Mouse (Mus musculus) limb, embryonic 14.5 days (tissue): ENCODE measurements around the gene Drosha. TPM values are rescaled to one million over a fixed set of nuclear protein-coding genes. Genes with fewer than 3 reads are reported as not detected.
"Not testable (repeated sequence)": the region's sequence is repeated elsewhere in the genome, so short reads cannot be mapped to it uniquely, and the experiment has no call there.

Experiments used
- ATAC-seq: fragments of 200-750 bp; cut with Nextera tagmentation; 2 replicates; pipeline ENCODE4 v1.8.0; 2017; ENCODE audit warnings: low read depth, moderate number of reproducible peaks, moderate TSS enrichment; ENCODE audit not compliant: low FRiP score
- DNase-seq: peaks from one replicate; pipeline ENCODE4 v3.0.0-alpha.2; 2015; ENCODE audit warnings: low spot score
- H3K27ac ChIP-seq: fragments of 300-500 bp; sonication (generic); replicated peaks from 2 replicates; pipeline ENCODE4 v1.5.1; 2014; ENCODE audit warnings: low read depth, mild to moderate bottlenecking, low read length, moderate library complexity, mixed read lengths
- H3K27me3 ChIP-seq: fragments of 300-500 bp; sonication (generic); 2 replicates; pipeline ENCODE4 v1.6.1; 2014; ENCODE audit warnings: low read length, mixed read lengths; ENCODE audit not compliant: control insufficient read depth, insufficient read depth
- H3K36me3 ChIP-seq: fragments of 300-500 bp; sonication (generic); 2 replicates; pipeline ENCODE4 v1.6.1; 2014; ENCODE audit warnings: mild to moderate bottlenecking, low read length, moderate library complexity, mixed read lengths; ENCODE audit not compliant: control insufficient read depth, insufficient read depth
- H3K4me1 ChIP-seq: fragments of 300-500 bp; sonication (generic); 2 replicates; pipeline ENCODE4 v1.6.1; 2014; ENCODE audit warnings: antibody characterized with exemption, low read length, mixed read lengths; ENCODE audit not compliant: control insufficient read depth, insufficient read depth
- H3K4me2 ChIP-seq: fragments of 300-500 bp; sonication (generic); replicated peaks from 2 replicates; pipeline ENCODE4 v1.6.1; 2014; ENCODE audit warnings: low read depth, mild to moderate bottlenecking, low read length, moderate library complexity; ENCODE audit not compliant: severe bottlenecking
- H3K4me3 ChIP-seq: fragments of 300-500 bp; sonication (generic); replicated peaks from 2 replicates; pipeline ENCODE4 v1.5.1; 2014; ENCODE audit warnings: low read length
- H3K9ac ChIP-seq: fragments of 300-500 bp; sonication (generic); 2 replicates; pipeline ENCODE4 v1.6.1; 2014; ENCODE audit warnings: mild to moderate bottlenecking, low read depth, low read length, moderate library complexity; ENCODE audit not compliant: severe bottlenecking
- H3K9me3 ChIP-seq: fragments of 300-500 bp; sonication (generic); 2 replicates; pipeline ENCODE4 v1.6.1; 2016; ENCODE audit warnings: low read length; ENCODE audit not compliant: control insufficient read depth
- POLR2A ChIP-seq: fragments of 200-500 bp; IDR thresholded peaks from 2 replicates; pipeline ENCODE4 v1.8.0; 2012; ENCODE audit warnings: inconsistent platforms, mild to moderate bottlenecking, moderate library complexity, borderline replicate concordance; ENCODE audit not compliant: insufficient read depth, insufficient read length; ENCODE audit errors: extremely low read depth
- WGBS: fragments of 180-500 bp; shearing (Covaris S2); extraction: QIAGEN DNeasy Blood & Tissue Kit; methylation state at CpG from one replicate; pipeline ENCODE4 v1.1.7; 2014; 5-methylcytosine and 5-hydroxymethylcytosine counted together
- polyA plus RNA-seq, 2 experiments: library from polyadenylated mRNA; depleted of rRNA in 1 of 2; stranded (reverse) in 1 of 2; unstranded in 1 of 2; fragments of >200 nt; fragmentation: Nextera tagmentation in 1 of 2; extraction: Ambion mirVana in 1 of 2; gene quantifications; 2 replicates each; pipeline versions ENCODE4 v1.2.1 to v1.2.3; 2012 to 2014

Drosha gene
- polyA plus RNA-seq, 2 experiments, result 34.3 to 39.0 TPM

DNA sequence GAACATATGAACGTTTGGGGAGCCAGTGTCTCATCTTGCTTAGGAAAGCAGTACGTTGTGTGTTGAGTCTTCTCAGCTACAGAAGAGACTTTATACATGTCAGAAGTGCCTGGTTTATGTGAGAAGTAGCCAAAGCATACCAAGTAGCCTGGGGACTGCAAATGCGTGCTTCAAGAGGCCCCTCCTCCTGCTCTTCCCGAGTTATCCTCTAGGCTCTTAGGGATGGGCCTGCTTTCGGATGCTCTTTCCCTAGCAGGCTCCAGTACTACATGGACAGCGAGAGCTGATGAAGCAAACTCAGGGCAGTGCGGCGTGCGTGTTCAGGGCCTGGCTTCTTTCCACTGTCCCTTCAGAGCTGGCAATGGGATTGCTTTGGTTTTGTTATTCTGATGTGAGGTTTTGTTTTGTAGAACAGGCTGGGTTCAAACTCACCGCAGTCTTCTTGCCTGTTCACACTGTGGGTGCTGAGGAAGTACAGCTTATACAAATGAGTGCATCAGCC lies 91.8 kb downstream of the Drosha start:
- 88% methylated on average over 10 of the region's 10 CpGs for WGBS
- H3K4me3 ChIP-seq, result no peak overlapping the region
- peaks cover 75% of the 10 kb centered on the region for H3K36me3 ChIP-seq
- H3K27me3 ChIP-seq, result no peaks in the 10 kb centered on the region
- no peaks in the 10 kb centered on the region for H3K4me1 ChIP-seq
- ATAC-seq, result no peak
- no peak for DNase-seq
- H3K27ac ChIP-seq, result no peak overlapping the region
- no peak overlapping the region for H3K4me2 ChIP-seq
- H3K9me3 ChIP-seq, result no peaks in the 10 kb centered on the region
- H3K9ac ChIP-seq, result no peak overlapping the region
- TF ChIP-seq POLR2A, result no peak

DNA sequence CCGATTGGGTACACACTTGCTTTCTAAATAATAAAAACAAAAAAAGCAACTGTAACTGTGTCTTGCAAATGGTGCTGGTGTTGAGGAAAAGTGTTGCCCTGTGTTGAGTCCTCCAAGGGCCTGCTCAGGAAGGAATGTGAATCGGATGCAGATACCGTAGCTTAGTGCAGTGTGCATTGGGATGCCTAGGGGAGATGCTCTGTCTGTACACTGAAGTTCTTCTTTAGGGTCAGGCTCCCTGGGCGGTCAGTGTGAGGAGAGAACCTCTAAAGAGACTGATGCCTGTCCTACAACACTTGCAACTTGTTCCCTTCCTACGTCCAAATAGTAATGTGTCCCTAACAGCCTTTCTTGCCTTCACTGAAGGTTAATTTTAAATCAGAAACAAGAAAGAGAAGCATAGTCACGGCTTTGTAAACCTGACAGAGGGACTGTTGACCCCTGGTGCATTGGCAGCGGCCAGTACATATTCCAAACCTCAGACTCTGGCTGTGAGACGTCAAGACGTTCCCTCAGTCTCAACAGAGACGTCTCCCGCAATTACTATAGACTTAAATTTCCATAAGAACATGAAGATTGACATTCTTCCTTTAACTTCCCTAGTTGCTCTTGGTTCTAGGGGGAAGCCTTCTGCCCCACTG lies 94.8 kb downstream of the Drosha start:
- H3K9me3 ChIP-seq, H3K4me1 ChIP-seq, H3K27ac ChIP-seq, DNase-seq, H3K4me3 ChIP-seq, H3K9ac ChIP-seq, H3K4me2 ChIP-seq, ATAC-seq, H3K27me3 ChIP-seq: not testable (repeated sequence)
- peaks cover 79% of the 10 kb centered on the region for H3K36me3 ChIP-seq
- WGBS, result 94% methylated on average over 11 of the region's 11 CpGs

DNA sequence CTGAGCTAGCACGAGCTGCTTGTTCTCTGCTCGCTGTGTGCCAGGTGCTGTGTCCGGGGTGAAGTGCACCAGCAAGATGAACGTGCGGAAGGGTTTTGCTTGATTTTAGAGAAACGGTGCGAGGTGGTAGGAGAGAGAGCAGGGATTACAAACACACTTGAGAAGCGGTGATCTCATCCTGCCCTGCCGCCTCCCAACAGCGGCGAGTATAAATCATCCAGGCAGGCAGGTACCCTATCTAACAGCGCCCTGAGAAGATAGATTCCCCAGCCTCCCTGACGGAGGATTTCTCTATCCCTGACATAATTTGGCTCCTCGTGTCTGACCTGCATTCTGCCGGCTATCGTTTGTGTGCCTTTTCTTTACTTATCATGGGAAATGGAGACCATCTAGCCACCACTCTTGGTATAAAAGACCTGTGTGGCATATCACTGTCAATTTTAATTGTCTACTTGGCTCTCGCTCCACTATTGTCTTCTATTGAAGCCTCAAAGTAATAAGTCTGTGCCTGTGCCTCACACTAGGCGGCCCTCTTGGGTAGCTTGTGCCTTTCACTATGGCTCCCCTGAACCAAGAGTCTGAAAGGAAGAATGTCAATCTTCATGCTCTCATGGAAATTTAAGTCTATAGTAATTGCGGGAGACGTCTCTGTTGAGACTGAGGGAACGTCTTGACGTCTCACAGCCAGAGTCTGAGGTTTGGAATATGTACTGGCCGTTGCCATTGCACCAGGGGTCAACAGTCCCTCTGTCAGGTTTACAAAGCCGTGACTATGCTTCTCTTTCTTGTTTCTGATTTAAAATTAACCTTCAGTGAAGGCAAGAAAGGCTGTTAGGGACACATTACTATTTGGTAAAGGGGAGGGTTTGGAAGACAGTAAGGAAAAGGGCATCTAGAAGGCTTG lies 95.6 kb downstream of the Drosha start:
- no peak for TF ChIP-seq POLR2A
- peaks cover 83% of the 10 kb centered on the region for H3K36me3 ChIP-seq
- DNase-seq (no peak), ATAC-seq (no peak)
- H3K4me1 ChIP-seq, result no peaks in the 10 kb centered on the region
- no peaks in the 10 kb centered on the region for H3K9me3 ChIP-seq
- H3K4me2 ChIP-seq, result no peak overlapping the region
- 90% methylated on average over 24 of the region's 24 CpGs for WGBS
- H3K27me3 ChIP-seq, result no peaks in the 10 kb centered on the region
- no peak overlapping the region for H3K4me3 ChIP-seq
- H3K27ac ChIP-seq, result no peak overlapping the region
- H3K9ac ChIP-seq, result no peak overlapping the region

DNA sequence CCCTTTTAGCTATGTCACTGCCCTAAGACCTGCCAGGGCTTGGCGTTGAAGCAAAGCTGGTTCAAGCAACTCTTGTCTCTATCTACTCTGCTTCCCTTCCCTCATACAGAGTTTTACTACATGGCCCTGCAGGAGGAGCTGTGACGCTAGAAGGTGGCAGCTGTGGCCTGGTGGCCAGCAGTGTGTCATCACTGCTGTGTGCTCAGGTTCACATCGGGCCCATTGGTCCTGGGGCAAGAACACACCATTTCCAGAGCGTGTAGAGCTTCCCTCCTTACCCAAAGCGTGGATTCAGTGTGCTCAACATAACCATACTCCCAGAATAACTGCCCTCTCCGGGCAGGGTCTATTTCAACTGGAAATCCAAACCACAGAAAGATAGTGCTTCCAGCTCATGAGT lies 97.3 kb downstream of the Drosha start:
- Histone ChIP-seq H3K27ac (no peak overlapping the region), H3K4me2 (no peak overlapping the region), H3K9me3 (no peaks in the 10 kb centered on the region), H3K36me3 (peaks cover 83% of the 10 kb centered on the region), H3K27me3 (no peaks in the 10 kb centered on the region), H3K4me1 (no peaks in the 10 kb centered on the region), H3K9ac (no peak overlapping the region), H3K4me3 (no peak overlapping the region)
- TF ChIP-seq POLR2A, result no peak
- no peak for ATAC-seq
- DNase-seq, result no peak
- 90% methylated on average over 6 of the region's 6 CpGs for WGBS

DNA sequence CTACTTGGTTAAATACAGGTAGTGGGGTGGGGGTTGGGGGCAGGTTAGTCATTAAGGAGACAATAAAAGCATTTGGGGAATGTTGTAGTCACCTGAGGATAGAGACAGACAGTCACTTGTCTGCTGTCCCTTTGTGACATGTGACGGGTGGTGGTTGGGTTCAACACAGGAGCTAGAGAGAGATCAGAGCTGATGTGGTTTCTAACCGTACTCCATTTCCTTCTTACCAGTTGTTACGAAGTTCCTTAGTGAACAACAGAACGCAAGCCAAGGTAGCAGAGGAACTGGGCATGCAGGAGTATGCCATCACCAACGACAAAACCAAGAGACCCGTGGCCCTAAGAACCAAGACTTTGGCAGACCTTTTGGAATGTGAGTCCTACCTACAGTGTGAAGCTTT lies 99.2 kb downstream of the Drosha start:
- H3K27ac ChIP-seq, result no peak overlapping the region
- H3K9me3 ChIP-seq, result no peaks in the 10 kb centered on the region
- peaks cover 71% of the 10 kb centered on the region for H3K36me3 ChIP-seq
- ATAC-seq, result no peak
- H3K4me2 ChIP-seq, result no peak overlapping the region
- WGBS, result 94% methylated on average over 6 of the region's 6 CpGs
- no peak for TF ChIP-seq POLR2A
- no peak overlapping the region for H3K9ac ChIP-seq
- no peak overlapping the region for H3K4me3 ChIP-seq
- no peaks in the 10 kb centered on the region for H3K4me1 ChIP-seq
- no peak for DNase-seq
- no peaks in the 10 kb centered on the region for H3K27me3 ChIP-seq
